Mouse (Mus musculus): Measurements from ENCODE around the gene Tnrc18.

The Tnrc18 gene

DNA sequence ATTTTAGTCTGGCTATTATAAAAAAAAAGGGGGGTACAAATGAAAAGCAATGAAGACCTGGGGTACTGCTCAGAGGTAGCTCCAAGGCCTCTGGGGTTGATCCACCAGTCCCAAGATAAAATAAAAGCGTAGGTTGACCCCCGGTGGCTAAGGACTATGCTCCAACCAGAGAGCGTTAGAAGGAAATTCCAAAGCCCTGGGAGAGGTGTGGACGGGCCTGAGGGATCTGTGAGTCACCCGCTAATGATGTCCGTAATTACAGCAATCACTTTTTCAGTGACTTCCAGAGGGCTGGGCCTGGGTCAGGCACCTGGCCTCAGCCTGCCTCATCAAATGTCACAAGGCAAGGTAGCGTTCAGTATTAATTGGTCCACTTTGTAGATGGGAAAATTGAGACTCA is 9.8 kb downstream of the Tnrc18 start:
- DNase-seq: no peak

DNA sequence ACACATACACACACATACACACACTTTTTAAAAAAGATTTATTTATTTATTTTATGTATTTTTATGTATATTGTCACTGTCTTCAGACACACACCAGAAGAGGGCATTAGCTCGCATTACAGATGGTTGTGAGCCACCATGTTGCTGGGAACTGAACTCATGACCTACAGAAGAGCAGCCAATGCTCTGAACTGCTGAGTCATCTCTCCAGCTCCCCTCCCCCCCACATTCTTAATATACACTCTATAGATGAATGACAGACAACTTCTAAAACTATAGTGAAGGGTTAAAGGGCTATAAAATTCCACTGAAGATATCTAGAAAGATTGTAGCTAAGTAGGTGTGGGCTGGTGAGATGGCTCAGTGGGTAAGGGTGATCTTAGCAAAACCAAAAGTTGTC is 13.7 kb downstream of the Tnrc18 start:
- DNase-seq: no peak

DNA sequence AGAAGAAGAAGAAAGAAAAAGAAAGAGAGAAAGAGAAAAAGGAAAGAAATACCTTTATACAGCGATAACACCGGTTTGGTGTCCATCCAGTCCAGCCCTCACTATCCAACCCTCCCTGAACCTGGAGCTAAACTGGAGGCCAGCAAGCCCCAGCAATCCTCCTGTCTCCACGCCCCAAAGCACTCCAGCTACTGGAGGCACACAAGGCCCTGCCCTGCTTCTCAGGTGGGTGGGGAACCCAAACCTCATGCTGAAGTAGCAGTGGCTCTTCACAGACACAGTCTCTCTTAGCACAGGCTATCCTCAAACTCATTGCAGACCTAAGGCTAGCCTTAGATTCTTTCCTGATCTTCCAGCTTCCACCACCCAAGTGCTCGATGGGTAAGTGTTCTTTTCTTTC is 14.6 kb downstream of the Tnrc18 start:
- no peak for DNase-seq

DNA sequence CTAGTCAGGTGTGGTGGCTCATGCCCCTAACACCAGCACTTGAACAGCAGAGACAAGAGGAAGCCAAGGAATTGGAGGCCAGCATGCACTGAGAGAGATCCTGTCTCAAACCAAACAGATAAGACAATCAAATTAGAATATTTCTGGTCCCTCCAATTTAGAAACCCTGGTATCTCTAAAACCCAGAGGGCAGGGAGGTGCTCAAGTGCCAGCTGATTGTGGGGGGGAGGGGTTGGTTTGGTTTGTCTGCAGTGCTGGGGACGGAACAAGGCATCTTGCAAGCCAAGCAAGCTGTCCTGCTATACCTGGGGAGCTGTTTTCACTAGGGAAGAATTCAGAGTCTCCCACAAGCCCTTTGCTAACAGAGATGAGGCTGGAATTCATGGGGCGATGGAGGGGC is 15.5 kb downstream of the Tnrc18 start:
- DNase-seq: no peak

DNA sequence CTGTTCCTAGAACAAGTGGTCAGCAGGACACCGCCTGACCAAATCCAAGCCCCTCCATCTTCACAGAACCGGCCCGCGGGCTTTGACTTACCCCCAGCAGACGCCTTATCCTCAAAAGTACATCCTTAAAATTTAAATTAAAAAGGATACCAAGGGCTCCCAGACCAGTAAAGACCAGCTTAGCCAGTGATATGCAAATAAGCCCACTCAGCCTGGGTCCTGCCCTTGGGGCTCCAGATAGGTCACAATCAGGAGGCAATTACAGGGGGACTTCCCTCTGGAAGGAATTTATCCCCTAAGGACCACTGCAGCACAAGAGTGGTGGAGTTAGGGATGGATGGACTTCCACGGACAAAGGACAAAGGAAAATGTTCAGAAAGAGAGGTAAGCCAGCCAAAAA is 16.8 kb downstream of the Tnrc18 start:
- DNase-seq: no peak

DNA sequence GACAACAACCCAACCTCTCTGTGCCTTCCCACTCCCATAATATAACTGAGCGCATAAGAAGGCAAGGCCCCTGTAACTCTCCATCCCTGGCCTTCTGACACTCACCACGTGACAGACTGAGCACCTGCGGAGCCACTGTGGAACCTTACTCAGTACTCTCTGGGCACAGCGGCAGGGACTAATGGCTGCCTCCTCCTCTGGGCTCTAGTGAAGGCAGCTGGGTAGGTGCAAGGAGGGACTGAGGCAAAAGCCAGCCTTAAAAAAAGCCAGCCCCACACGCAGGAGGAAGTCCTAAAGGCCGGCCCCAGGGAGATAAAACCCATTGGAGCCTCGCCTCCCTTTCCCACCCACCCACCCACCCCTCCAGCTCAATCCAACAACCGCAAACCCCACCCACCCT is 17.3 kb downstream of the Tnrc18 start:
- DNase-seq: no peak

DNA sequence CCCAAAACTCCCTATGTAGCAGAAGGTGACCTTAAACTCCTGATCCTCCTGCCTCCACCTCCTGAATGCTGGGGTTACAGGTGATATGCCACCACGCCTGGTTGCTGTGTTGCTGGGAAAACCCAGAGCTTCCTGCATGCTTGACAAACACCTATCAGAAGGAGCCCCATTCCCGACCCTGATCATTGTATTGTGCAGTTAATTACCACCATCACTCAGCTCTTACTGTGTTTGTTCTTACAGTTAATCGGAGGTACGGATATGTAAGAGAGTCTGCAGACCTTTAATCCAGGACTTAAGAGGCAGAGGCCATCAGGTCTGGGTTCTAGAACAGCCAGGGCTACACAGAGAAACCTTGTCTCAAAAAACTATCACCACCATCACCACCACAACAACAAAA is 18.2 kb downstream of the Tnrc18 start:
- DNase-seq: no peak

DNA sequence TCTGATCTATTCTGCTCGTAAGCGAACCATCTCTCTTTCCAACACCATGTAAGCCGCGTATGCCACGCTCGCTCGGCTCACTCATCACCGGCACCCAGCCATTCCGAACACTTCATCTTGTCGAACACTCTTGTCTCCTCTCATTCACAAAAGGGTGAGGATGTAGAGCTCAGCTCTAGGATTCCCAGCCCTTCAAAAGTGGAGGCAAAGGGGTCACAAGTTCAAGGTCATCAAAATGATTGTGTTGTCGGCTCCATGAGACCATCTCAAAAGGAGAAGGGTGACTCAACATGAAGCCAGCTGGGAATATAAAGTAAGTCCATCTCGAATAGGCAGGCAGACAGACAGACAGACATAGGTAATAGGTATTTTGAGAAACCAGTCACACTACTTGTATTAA is 19.3 kb downstream of the Tnrc18 start:
- DNase-seq: no peak

DNA sequence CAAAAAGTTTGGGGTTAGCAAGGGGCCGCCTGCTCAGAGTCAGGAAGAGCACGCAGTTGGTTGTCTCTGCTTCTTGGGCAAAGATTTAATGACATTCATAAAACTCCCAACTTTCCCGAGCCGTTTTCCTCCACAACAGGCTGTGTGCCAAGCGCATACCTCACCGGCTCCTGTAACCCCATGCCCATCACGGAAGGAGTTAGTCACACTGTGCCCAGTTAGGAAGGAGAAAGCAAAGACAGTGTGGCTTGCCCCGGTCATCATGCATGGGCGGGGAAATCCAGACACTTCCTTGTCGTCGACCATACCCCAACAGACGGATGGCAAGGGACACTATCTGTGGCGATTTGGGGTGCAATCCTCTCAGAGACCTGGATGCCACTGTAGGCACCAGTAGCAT is 19.8 kb downstream of the Tnrc18 start:
- DNase-seq: no peak

DNA sequence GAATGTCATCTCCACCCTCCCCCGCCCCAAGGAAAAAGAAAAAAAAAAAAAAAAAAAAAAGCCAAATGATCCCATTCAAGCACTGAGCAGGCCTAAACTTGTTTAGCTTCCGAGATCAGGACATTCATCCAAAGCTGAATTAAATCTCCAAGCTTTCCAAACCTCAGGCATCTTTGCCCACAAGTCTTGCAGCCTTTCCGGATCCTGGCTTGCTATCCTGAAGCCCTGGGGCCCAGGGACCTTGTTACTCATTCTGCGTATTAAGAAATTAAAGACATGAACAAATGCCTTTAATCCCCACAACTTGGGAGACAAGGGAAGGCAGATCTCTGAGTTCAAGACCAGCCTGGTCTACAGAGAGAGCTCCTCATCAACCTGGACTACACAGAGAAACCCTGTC is 20.5 kb downstream of the Tnrc18 start:
- no peak for DNase-seq

DNA sequence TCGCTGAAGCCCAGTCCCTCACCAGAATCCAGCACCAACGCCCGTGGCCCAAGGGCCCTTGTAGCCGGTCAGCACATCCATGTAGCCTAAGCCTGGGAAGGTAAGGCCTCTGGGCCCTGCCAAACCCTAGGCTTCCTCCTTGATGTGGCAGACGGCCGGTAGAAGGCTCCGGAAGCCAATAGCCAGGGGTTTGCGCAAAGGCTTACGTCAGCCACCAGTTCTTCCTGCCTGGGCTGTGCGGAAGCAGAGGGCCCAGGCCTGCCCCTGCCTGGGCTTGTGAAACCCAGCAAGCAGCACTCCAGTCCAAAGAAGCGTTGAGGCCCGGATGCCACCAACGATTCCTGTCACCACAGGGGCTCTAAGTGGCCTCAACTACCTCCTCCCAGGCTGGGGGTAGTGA is 22.9 kb downstream of the Tnrc18 start:
- no peak for DNase-seq

DNA sequence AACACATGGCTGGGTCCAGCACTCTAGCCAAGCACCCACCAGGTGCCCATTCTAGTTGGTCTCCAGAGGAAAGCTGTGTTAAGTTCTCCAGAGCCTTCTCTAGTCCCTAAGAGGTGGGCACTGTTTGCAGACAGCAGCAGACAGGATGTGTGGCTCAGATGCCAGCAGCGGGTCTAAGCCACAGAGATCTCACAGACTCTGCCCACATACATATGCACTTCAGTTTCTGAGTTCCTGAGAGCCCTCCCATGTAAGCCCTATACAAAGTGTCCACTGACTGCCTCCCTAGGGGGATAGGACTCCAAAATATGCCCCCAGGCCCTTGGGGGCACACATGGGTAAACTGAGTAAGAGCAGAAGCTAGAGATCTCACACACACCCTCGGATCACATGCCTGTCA is 23.3 kb downstream of the Tnrc18 start:
- no peak for DNase-seq

DNA sequence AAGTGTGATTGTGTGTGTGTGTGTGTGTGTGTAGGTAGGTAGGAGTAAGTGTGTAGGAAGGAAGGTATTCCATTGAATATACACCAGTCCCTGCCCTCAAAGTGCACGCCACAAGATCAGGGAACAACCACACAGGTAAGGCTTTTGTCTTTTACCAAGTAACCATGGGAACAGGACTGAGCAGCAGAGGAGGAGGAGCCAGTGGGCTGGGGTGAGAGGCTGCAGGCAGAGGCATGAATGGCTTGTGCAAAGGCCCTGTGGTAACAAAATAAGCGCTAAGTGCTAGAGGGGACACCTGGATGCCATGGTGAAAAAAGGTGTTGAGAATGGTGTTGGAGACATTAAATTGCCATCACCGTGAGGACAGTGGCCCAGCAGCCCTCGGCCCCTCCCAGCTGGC is 24.9 kb downstream of the Tnrc18 start:
- no peak for DNase-seq

DNA sequence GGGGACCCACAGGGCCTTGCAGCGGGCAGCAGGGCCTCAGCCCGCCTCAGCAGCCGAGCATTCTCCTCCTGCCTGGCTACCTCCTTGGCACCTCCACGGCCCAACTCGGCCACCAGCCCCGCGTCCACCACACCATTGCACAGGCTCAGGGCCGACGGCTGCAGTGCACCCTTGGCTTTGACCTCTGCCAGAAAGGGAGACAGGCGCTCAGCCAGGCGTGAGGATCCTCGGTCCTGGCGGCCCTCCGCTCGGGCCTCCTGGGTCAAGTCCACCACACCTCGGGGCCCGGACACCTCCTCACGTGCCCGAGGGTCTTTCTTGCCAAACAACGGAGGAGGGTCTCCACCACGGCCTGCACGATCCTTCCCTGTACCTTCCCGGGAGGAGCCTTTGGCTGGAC is 29.2 kb downstream of the Tnrc18 start:
- DNase-seq: no peak

DNA sequence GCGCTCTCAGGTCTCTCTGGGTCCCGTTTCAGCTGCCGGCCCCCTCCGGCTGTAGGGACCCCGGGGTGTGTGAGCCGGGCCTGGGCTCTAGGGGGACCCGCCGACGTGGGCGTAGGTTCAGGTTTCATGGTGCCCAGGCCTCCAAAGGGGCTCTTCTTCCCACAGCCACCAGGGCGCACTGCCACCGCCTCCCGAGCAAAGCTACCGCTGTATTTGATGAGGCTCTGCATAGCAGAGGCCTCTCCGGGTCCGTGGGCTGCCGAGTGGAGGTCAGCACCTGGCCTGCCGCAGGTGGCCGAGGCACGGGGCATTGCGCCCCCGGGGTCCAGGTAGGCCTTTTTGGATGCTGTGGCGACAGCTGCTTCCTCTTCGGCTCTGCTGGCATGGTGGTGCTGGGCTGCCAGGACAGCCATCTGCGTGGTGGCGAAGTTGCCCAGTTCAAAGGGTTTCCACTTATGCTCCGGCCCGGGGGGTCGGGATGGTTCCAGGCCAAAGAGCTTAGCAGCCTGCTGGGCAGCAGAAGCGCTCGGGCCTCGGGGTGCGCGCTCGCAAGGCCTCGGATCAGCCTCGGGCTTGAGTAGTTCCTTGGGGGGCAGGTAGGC is 30.1 kb downstream of the Tnrc18 start:
- no peak for DNase-seq

DNA sequence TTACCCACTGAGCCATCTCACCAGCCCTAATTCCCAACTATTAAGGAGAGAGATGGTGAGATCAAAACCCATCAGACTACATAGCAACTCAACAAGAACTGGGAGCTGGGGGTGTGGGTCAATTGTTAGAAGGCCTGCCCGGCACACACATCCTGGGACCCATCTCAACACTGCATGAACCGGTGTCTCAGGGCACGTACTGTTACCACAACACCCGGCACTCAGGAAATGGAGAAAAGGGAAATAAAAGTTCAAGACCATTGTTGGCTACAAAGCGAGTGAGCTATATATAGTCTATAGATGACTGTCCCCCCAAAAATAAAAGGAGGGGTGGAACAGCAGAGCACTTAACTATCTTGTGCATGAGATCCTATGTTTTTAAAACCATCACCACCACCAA is 30.8 kb downstream of the Tnrc18 start:
- DNase-seq: no peak

DNA sequence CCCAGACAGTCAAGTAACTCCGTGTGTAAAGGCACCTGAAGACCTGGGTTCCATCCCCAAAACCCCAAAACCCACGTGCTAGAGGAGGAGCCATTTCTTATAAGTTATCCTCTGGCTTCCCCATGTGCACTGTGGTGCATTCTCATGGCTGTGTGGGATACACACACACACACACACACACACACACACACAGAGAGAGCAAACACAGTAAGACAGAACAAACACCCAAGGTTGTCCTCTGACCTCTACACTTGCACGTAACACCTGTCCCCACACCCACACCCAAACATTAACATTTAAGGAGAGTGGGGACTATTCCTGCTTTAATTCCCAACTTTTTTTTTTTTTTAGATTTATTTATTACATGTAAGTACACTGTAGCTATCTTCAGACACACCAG is 31.2 kb downstream of the Tnrc18 start:
- no peak for DNase-seq

DNA sequence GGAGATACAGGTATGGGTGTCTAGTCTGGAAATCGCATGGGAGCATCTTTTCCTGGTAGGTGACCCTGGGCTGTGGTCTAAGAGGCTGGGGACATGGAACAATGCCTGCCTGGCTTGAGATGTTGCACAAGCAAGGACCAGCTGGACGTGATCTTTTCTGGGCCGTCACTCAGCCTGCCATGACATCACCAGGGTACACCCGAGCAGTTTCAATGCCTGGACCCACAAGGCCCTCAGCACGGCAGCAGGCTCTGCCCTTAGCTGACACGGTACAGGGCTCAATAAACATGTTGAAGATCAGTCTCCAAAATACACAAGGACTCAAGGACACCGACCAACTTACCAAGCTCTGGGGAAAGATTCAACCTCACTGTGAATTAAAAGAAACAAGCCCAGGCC is 34.3 kb downstream of the Tnrc18 start:
- DNase-seq: no peak

DNA sequence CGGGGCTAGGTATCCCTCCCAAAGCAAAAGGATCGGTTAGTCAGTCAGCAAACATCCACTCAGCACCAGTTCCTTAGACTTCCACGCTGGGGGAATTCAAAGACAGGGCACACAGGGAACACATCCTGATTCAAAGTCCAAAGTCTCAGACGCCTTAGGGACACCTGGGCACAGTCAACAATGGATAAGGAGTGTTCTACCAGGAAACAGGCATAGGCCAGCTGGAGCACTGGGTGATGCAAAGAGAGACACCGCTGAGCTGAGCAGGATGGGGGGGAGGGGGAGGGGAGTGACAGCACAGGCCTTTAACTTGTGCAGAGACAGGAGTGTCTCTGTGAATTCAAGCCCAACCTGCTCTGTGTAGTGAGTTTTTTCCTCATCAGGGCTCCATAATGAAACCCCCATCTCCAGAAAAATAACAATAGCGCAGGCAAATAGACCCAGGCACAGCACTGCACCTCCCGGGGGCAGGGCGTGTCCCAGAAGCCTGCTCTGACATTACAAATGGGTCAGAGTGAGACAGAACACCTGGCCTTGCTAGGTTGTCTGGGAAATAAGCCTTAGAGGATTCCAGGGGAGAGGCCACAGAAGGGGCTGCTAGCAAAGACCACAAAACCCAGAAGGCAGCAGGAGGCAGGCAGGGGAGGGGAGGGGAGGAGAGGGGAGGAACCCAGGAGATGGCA is 34.9 kb downstream of the Tnrc18 start:
- DNase-seq: no peak

DNA sequence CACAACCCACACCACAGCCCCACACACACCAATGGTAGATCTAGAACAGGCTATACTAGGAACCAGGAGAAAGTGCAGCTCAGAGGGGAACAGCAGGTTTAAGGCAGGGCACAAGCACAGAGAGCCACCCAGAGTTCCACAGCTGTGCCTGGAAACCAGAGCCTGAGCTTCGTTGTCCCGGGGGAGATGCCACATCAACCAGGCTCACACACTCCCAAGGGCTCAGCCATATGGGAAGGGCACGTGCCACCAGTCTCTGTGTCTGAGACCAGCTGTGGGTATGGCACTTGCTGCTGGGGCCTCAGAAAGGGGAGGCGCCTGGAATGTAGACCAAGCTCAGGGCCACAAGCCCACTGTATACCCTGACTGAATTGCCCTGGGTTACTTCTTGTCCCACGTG is 36.9 kb downstream of the Tnrc18 start:
- DNase-seq: no peak

DNA sequence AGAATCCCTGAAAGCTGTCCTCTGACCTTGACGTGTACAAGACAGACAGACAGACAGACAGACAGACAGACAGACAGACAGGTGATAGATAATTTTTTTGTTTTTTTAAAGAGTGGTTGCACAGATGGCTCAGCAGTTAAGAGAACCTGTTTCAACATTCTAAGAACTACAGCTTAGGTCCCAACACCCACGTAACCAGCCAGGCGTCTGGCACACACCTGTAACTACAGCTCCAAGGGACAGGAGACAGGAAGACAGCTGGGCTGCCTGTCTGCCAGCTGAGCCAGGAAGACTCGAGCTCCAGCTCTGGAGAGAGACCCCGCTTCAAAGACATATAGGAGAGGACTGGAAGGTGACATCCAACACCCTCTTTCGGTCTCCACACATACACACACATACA is 38.6 kb downstream of the Tnrc18 start:
- DNase-seq: no peak

DNA sequence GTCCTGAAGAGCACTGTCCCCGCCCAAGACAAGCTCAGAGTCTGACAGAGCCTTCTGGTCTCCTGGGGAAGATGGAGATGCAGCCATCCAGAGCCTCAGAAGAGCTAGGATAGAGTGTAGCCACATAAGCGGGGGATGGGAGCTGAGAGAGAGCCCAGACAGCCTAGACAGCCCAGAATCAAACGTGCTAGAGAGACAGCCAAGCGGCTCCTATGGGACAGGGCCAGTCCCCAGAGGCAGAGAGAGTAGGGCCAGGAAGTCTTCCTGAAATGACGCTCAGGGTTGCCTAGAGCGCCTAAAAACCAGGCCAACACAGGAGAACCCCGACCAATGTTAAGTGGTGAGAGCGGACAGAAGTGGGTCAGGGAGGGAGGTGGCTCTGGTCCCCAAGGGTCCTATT is 39.3 kb downstream of the Tnrc18 start:
- DNase-seq: no peak

DNA sequence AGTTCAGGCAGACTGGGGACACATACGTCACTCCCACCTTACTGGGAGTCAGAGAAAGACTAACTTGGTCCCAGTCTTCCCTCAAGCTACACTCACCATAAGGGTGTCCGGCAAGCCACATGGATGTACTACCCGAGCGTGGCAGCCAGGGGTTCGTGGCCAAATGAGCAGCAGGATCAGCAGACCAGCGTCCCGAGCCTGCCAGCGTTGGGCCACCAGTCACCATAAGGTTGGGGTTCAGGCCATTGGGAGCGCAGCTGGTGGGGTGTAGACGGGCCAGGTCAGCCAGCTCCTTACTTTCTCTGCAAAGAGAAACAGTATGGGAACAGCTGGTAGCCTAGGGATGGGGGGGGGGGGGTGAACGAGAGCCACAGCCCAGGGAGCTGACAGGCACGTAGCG is 41.4 kb downstream of the Tnrc18 start:
- no peak for DNase-seq

DNA sequence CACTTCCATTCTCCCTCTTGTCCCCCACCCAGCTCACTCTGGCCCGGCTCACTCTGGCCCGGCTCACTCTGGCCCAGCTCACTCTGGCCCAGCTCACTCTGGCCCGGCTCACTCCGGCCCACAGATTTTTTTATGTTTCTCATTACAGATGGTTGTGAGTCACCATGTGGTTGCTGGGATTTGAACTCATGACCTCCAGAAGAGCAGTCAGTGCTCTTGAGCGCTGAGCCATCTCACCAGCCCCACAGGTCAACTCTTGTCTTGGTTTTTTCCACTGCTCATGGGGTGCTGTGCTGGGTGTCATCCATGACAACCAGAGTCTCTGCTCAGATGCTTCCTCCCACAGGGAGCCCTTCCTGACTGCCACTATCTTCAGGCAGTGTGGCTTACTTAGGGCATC is 42.7 kb downstream of the Tnrc18 start:
- DNase-seq: no peak

DNA sequence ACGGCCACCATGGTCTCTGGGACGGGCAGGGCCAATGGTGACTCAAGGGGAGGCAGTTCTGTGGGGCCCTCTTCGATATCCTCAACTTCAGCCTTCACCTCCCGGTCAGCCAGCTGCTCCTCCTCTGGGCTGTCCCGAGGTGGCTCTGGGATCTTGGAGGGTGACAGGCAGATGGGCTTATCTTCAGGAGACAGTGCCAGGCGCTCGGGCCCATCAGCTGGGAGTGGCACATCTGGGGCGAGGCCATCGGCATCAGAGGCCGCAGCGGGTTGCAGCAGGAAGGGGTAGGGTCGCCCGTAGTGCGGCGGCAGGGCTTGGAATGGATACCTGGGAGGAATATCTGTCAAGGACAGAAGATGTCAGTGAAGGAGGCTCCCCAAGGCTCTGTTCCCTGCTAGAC is 45.5 kb downstream of the Tnrc18 start:
- DNase-seq: no peak

Measured in right cerebral cortex, postnatal 14 days (tissue).